ENCODE assay signal across 9 mouse cellular contexts in genomic region chrX:73922550-73922882, GRCm38 (mm10). TPM values are rescaled to one million over a fixed set of nuclear protein-coding genes. Genes with fewer than 3 reads are reported as not detected.
DNase-seq lines count a peak whose midpoint lies in the region; ATAC-seq and TF ChIP-seq lines count a peak whose summit lies in the region.
"Had no signal": no experiment of that assay in that cellular context is flagged by ENCODE, and none has a peak within 500 bp of the region (broad histone marks: within the 10 kb centered on the region; RNA-seq: fewer than 3 reads in every experiment).

No protein-coding gene starts in this region.

- peak overlapping the region; percentile 71; the same call in 1 of the 2 replicates for H3K27ac ChIP-seq in heart, embryonic 11.5 days (ENCODE audit: low read depth, low read length)
- peak overlapping the region; percentile 96 for H3K27ac ChIP-seq in MEL (ENCODE audit: control insufficient read depth, low read depth, low read length)
- peak overlapping the region; percentile 83 for H3K27ac ChIP-seq in hindbrain, embryonic 15.5 days (replicated peaks)
- peak overlapping the region; percentile 84 for H3K27ac ChIP-seq in midbrain, embryonic 16.5 days (ENCODE audit: low read length)

- no peaks in the 10 kb centered on the region for H3K4me1 ChIP-seq in heart, embryonic 11.5 days (ENCODE audit: control insufficient read depth, insufficient read depth, low read length)
- H3K4me1 ChIP-seq in MEL (ENCODE audit: control insufficient read depth in 1 of 2, insufficient read depth in 2 of 2, low read length in 2 of 2): peaks cover 3 to 20% of the 10 kb centered on the region in 2 experiments
- peaks cover 7% of the 10 kb centered on the region for H3K4me1 ChIP-seq in hindbrain, embryonic 15.5 days (replicated peaks)
- H3K4me1 ChIP-seq in midbrain, embryonic 16.5 days (ENCODE audit: control insufficient read depth, insufficient read depth, low read length): peaks cover 7% of the 10 kb centered on the region

- H3K4me2 ChIP-seq in heart, embryonic 11.5 days: peak overlapping the region; percentile 68
- peak overlapping the region; percentile 68 for H3K4me2 ChIP-seq in hindbrain, embryonic 15.5 days
- H3K4me2 ChIP-seq in midbrain, embryonic 16.5 days (ENCODE audit: low read length): peak overlapping the region; percentile 70

- 0 out of 2 replicates have a peak, but pooled peaks cover 2% of the 10 kb centered on the region for H3K36me3 ChIP-seq in heart, embryonic 11.5 days (ENCODE audit: control insufficient read depth, insufficient read depth, low read length)
- H3K36me3 ChIP-seq in MEL (ENCODE audit: control insufficient read depth in 1 of 2, insufficient read depth in 2 of 2, low read length in 2 of 2): peaks cover 0 to 25% of the 10 kb centered on the region in 2 experiments; a peak in 2 of 4 replicates
- peaks cover 5% of the 10 kb centered on the region; the same call in 1 of the 2 replicates for H3K36me3 ChIP-seq in hindbrain, embryonic 15.5 days
- H3K36me3 ChIP-seq in midbrain, embryonic 16.5 days (ENCODE audit: control insufficient read depth, insufficient read depth, low read length): 0 out of 2 replicates have a peak, but pooled peaks cover 2% of the 10 kb centered on the region

- no peaks in the 10 kb centered on the region for H3K27me3 ChIP-seq in heart, embryonic 11.5 days (ENCODE audit: control insufficient read depth, insufficient read depth, low read length)
- H3K27me3 ChIP-seq in MEL (ENCODE audit: control insufficient read depth in 1 of 2, insufficient read depth in 2 of 2, low read length in 2 of 2): no peaks in the 10 kb centered on the region
- no peaks in the 10 kb centered on the region for H3K27me3 ChIP-seq in hindbrain, embryonic 15.5 days
- H3K27me3 ChIP-seq in midbrain, embryonic 16.5 days (ENCODE audit: control insufficient read depth, insufficient read depth, low read depth, low read length): no peaks in the 10 kb centered on the region

- no peaks in the 10 kb centered on the region for H3K9me3 ChIP-seq in heart, embryonic 11.5 days (replicated peaks; ENCODE audit: control insufficient read depth, low read length)
- no peaks in the 10 kb centered on the region for H3K9me3 ChIP-seq in MEL (replicated peaks; ENCODE audit: insufficient read depth, low read length)
- no peaks in the 10 kb centered on the region for H3K9me3 ChIP-seq in hindbrain, embryonic 15.5 days
- no peaks in the 10 kb centered on the region for H3K9me3 ChIP-seq in midbrain, embryonic 16.5 days (replicated peaks; ENCODE audit: control insufficient read depth, low read length, poor library complexity, severe bottlenecking)

- H3K79me2 ChIP-seq in MEL (ENCODE audit: control insufficient read depth, insufficient read depth, low read length, poor library complexity): peaks cover 22% of the 10 kb centered on the region

- ATAC-seq in heart, embryonic 11.5 days (replicated peaks; ENCODE audit: insufficient number of reproducible peaks, low FRiP score, low TSS enrichment): no peak
- peak; percentile 10; the same call in 1 of the 2 replicates for ATAC-seq in hindbrain, embryonic 15.5 days (ENCODE audit: low FRiP score, low read depth)
- peak; percentile 31; the same call in 1 of the 2 replicates for ATAC-seq in midbrain, embryonic 16.5 days
- ATAC-seq in monocyte, adult 5-6 weeks (replicated peaks; ENCODE audit: insufficient number of reproducible peaks, low FRiP score, low TSS enrichment, poor library complexity, severe bottlenecking): no peak

- H3K4me3 ChIP-seq in heart, embryonic 11.5 days (ENCODE audit: low read depth, low read length): peak overlapping the region; percentile 53
- peak overlapping the region; percentile 46 to 50 for H3K4me3 ChIP-seq in MEL (ENCODE audit: control insufficient read depth in 1 of 2, insufficient read depth in 1 of 2, low read depth in 2 of 2, low read length in 2 of 2)
- H3K4me3 ChIP-seq in hindbrain, embryonic 15.5 days: peak overlapping the region; percentile 64
- H3K4me3 ChIP-seq in midbrain, embryonic 16.5 days (ENCODE audit: low read depth, low read length): peak overlapping the region; percentile 60; the same call in 1 of the 2 replicates

- TF ChIP-seq RAD21 in MEL (IDR thresholded peaks at IDR 0.05; ENCODE audit: low read depth, low read length): no peak

- no peak for TF ChIP-seq POLR2A in MEL (IDR thresholded peaks at IDR 0.05; ENCODE audit: control insufficient read depth in 1 of 2, insufficient read depth in 1 of 2, low read depth in 1 of 2, low read length in 2 of 2, poor library complexity in 1 of 2)

- no peak for DNase-seq in heart, adult 9 months (ENCODE audit: low spot score in 2 of 2)
- DNase-seq in MEL (ENCODE audit: low read depth, low spot score): no peak
- no peak for DNase-seq in frontal cortex, postnatal 14 days (ENCODE audit: low spot score in 2 of 2)
- no peak for DNase-seq in spleen, postnatal 36 days (ENCODE audit: low spot score in 2 of 2)

- peak overlapping the region; percentile 70 for H3K9ac ChIP-seq in heart, embryonic 11.5 days (ENCODE audit: low read depth, low read length)
- peak overlapping the region; percentile 94 for H3K9ac ChIP-seq in MEL (ENCODE audit: control insufficient read depth, low read depth, low read length, poor library complexity, severe bottlenecking)
- peak overlapping the region; percentile 53 for H3K9ac ChIP-seq in hindbrain, embryonic 15.5 days
- H3K9ac ChIP-seq in midbrain, embryonic 16.5 days (ENCODE audit: low read depth, low read length): peak overlapping the region; percentile 70

- no peak for TF ChIP-seq CTCF in MEL (IDR thresholded peaks at IDR 0.05 in 2 of 3, conservative IDR thresholded peaks at IDR 0.05 in 1 of 3; ENCODE audit: control insufficient read depth in 1 of 3, insufficient read depth in 1 of 3, low read depth in 2 of 3, low read length in 3 of 3, poor library complexity in 1 of 3, severe bottlenecking in 1 of 3)

- no peak for TF ChIP-seq EP300 in MEL (IDR thresholded peaks at IDR 0.05; ENCODE audit: low read depth in 1 of 2, low read length in 2 of 2)

- WGBS in heart, embryonic 11.5 days (ENCODE audit: insufficient replicate concordance): 70% methylated on average over 8 of the region's 8 CpGs
- 70% methylated on average over 8 of the region's 8 CpGs for WGBS in hindbrain, embryonic 15.5 days
- WGBS in midbrain, embryonic 16.5 days: 73% methylated on average over 8 of the region's 8 CpGs

TF ChIP-seq in MEL, 35 proteins besides CTCF, POLR2A, EP300 and RAD21:
- no peak for TF ChIP-seq SIN3A (IDR thresholded peaks at IDR 0.05; ENCODE audit: low read length)
- 0 out of 2 replicates have a peak, but pooled peaks have one; percentile 18 for TF ChIP-seq ZNF384 (IDR thresholded peaks at IDR 0.05; ENCODE audit: low read depth, low read length)

RNA-seq across cellular contexts. Expression of gene Naa10, which starts 0.8 kb away (rescaled TPM):
- 94.3 and 96.5 TPM in 2 replicates for polyA plus RNA-seq in heart, embryonic 11.5 days (2014; fragmentation: Nextera tagmentation; extraction: Ambion mirVana)
- 155 and 174 TPM in 2 replicates for total RNA-seq in MEL (2012; rRNA removed)
- polyA plus RNA-seq in MEL (2012; ENCODE audit: insufficient read depth in 1 of 2, insufficient read length in 2 of 2, low read depth in 1 of 2, low replicate concordance in 2 of 2, missing spikeins in 1 of 2): 100 to 1,000 TPM; 253 to 417 TPM
- 93.3 and 98.4 TPM in 2 replicates for polyA plus RNA-seq in hindbrain, embryonic 15.5 days (2015; fragmentation: Nextera tagmentation; extraction: Ambion mirVana)
- 84.6 and 85.4 TPM in 2 replicates for polyA plus RNA-seq in midbrain, embryonic 16.5 days (2015; fragmentation: Nextera tagmentation; extraction: Ambion mirVana)
- 32.0 to 50.3 TPM (median 42.9 TPM) in 3 replicates for total RNA-seq in monocyte, adult 5-6 weeks (2017)

RNA-seq across cellular contexts. Expression of gene Arhgap4, which starts 0.8 kb away (rescaled TPM):
- 0.96 and 1.3 TPM in 2 replicates for polyA plus RNA-seq in heart, embryonic 11.5 days (2014; fragmentation: Nextera tagmentation; extraction: Ambion mirVana)
- 9.6 and 10.3 TPM in 2 replicates for total RNA-seq in MEL (2012; rRNA removed)
- 10 to 100 TPM in 1 of 2 experiments, not detected in 1; 24.5 TPM for polyA plus RNA-seq in MEL (2012; ENCODE audit: insufficient read depth in 1 of 2, insufficient read length in 2 of 2, low read depth in 1 of 2, low replicate concordance in 2 of 2, missing spikeins in 1 of 2)
- polyA plus RNA-seq in hindbrain, embryonic 15.5 days (2015; fragmentation: Nextera tagmentation; extraction: Ambion mirVana): 3.5 and 3.6 TPM in 2 replicates
- 3.0 and 3.3 TPM in 2 replicates for polyA plus RNA-seq in midbrain, embryonic 16.5 days (2015; fragmentation: Nextera tagmentation; extraction: Ambion mirVana)
- total RNA-seq in monocyte, adult 5-6 weeks (2017): 164 to 232 TPM (median 166 TPM) in 3 replicates

RNA-seq across cellular contexts. Expression of gene Renbp, which starts 8.1 kb away (rescaled TPM):
- polyA plus RNA-seq in heart, embryonic 11.5 days (2014; fragmentation: Nextera tagmentation; extraction: Ambion mirVana): 51.6 and 64.0 TPM in 2 replicates
- total RNA-seq in MEL (2012; rRNA removed): 18.8 and 22.7 TPM in 2 replicates
- polyA plus RNA-seq in MEL (2012; ENCODE audit: insufficient read depth in 1 of 2, insufficient read length in 2 of 2, low read depth in 1 of 2, low replicate concordance in 2 of 2, missing spikeins in 1 of 2): 10 to 100 TPM in 1 of 2 experiments, not detected in 1; 38.0 TPM
- polyA plus RNA-seq in hindbrain, embryonic 15.5 days (2015; fragmentation: Nextera tagmentation; extraction: Ambion mirVana): 13.3 and 14.1 TPM in 2 replicates
- polyA plus RNA-seq in midbrain, embryonic 16.5 days (2015; fragmentation: Nextera tagmentation; extraction: Ambion mirVana): 8.9 and 9.1 TPM in 2 replicates
- 15.9 to 27.6 TPM (median 20.8 TPM) in 3 replicates for total RNA-seq in monocyte, adult 5-6 weeks (2017)

RNA-seq across cellular contexts. Expression of gene L1cam, which starts 26.6 kb away (rescaled TPM):
- 1.3 and 2.2 TPM in 2 replicates for polyA plus RNA-seq in heart, embryonic 11.5 days (2014; fragmentation: Nextera tagmentation; extraction: Ambion mirVana)
- total RNA-seq in MEL (2012; rRNA removed): 0.52 and 0.73 TPM in 2 replicates
- polyA plus RNA-seq in MEL (2012; ENCODE audit: insufficient read depth in 1 of 2, insufficient read length in 2 of 2, low read depth in 1 of 2, low replicate concordance in 2 of 2, missing spikeins in 1 of 2): under 1 TPM in 1 of 2 experiments, not detected in 1; 0.96 TPM
- 85.5 and 126 TPM in 2 replicates for polyA plus RNA-seq in hindbrain, embryonic 15.5 days (2015; fragmentation: Nextera tagmentation; extraction: Ambion mirVana)
- 122 and 134 TPM in 2 replicates for polyA plus RNA-seq in midbrain, embryonic 16.5 days (2015; fragmentation: Nextera tagmentation; extraction: Ambion mirVana)
- 59.8 to 83.7 TPM (median 81.0 TPM) in 3 replicates for total RNA-seq in monocyte, adult 5-6 weeks (2017)

RNA-seq across cellular contexts. Expression of gene Avpr2, which starts 30.6 kb away (rescaled TPM):
- not detected in 2 replicates for polyA plus RNA-seq in heart, embryonic 11.5 days (2014; fragmentation: Nextera tagmentation; extraction: Ambion mirVana)
- 0.10 and 0.35 TPM in 2 replicates for total RNA-seq in MEL (2012; rRNA removed)
- polyA plus RNA-seq in MEL (2012; ENCODE audit: insufficient read depth in 1 of 2, insufficient read length in 2 of 2, low read depth in 1 of 2, low replicate concordance in 2 of 2, missing spikeins in 1 of 2): under 1 TPM in 1 of 2 experiments, not detected in 1; 0.49 TPM
- 0.17 and 0.18 TPM in 2 replicates for polyA plus RNA-seq in hindbrain, embryonic 15.5 days (2015; fragmentation: Nextera tagmentation; extraction: Ambion mirVana)
- 0.09 and 0.34 TPM in 2 replicates for polyA plus RNA-seq in midbrain, embryonic 16.5 days (2015; fragmentation: Nextera tagmentation; extraction: Ambion mirVana)
- total RNA-seq in monocyte, adult 5-6 weeks (2017): 0.96 to 1.9 TPM (median 1.3 TPM) in 3 replicates
- total RNA-seq: layer of hippocampus, adult 18-20 months had no signal

Comparison
In these comparisons a context has a peak if more than half of its experiments do, and no peak if none do; other contexts are left out.
1. ATAC-seq: peak in hindbrain, embryonic 15.5 days (single experiment) and midbrain, embryonic 16.5 days (single experiment); none in heart, embryonic 11.5 days (single experiment) and monocyte, adult 5-6 weeks (single experiment).
2. Peak in every context shown above with its lines, with median percentiles within 50 percentile points of each other: H3K27ac ChIP-seq, H3K4me2 ChIP-seq, H3K4me3 ChIP-seq and H3K9ac ChIP-seq.